In genomic region chr17:22673891-22674622, GRCm38 (mm10) we compare ENCODE assay signal across 8 mouse cellular contexts.
DNase-seq lines count a peak whose midpoint lies in the region; ATAC-seq and TF ChIP-seq lines count a peak whose summit lies in the region.

No protein-coding gene starts in this region.

- no peak for TF ChIP-seq POLR2A in heart, adult 2 months (IDR thresholded peaks at IDR 0.05; ENCODE audit: insufficient read depth, low read depth, low read length)

- peak overlapping the region; percentile 60 for H3K9ac ChIP-seq in heart, embryonic 11.5 days (ENCODE audit: low read depth, low read length)
- no peak overlapping the region for H3K9ac ChIP-seq in heart, adult 2 months (ENCODE audit: low read depth, low read length)
- 0 out of 2 replicates have a peak overlapping the region, but pooled peaks have one; percentile 46 for H3K9ac ChIP-seq in embryonic facial prominence, embryonic 13.5 days
- peak overlapping the region; percentile 34; the same call in 1 of the 2 replicates for H3K9ac ChIP-seq in intestine, postnatal 0 days (ENCODE audit: low read depth, low read length)
- peak overlapping the region; percentile 49 for H3K9ac ChIP-seq in midbrain, embryonic 16.5 days (ENCODE audit: low read depth, low read length)

- no peak overlapping the region for H3K27ac ChIP-seq in heart, embryonic 11.5 days (ENCODE audit: low read depth, low read length)
- no peak overlapping the region for H3K27ac ChIP-seq in heart, adult 2 months
- H3K27ac ChIP-seq in embryonic facial prominence, embryonic 13.5 days = no peak overlapping the region
- H3K27ac ChIP-seq in intestine, postnatal 0 days (ENCODE audit: low read depth, low read length) = no peak overlapping the region
- no peak overlapping the region for H3K27ac ChIP-seq in midbrain, embryonic 16.5 days (ENCODE audit: low read length)

- H3K79me2 ChIP-seq in heart, adult 2 months (replicated peaks; ENCODE audit: control insufficient read depth, insufficient read depth, low read length) = no peaks in the 10 kb centered on the region

- no peak for TF ChIP-seq EP300 in heart, adult 2 months (IDR thresholded peaks at IDR 0.05; ENCODE audit: insufficient read depth, low read depth, low read length)

- H3K36me3 ChIP-seq in heart, embryonic 11.5 days (ENCODE audit: control insufficient read depth, insufficient read depth, low read length) = no peaks in the 10 kb centered on the region
- H3K36me3 ChIP-seq in heart, adult 2 months (ENCODE audit: control insufficient read depth, insufficient read depth, low read length) = no peaks in the 10 kb centered on the region
- H3K36me3 ChIP-seq in embryonic facial prominence, embryonic 13.5 days = no peaks in the 10 kb centered on the region
- H3K36me3 ChIP-seq in intestine, postnatal 0 days (ENCODE audit: control insufficient read depth, insufficient read depth) = no peaks in the 10 kb centered on the region
- no peaks in the 10 kb centered on the region for H3K36me3 ChIP-seq in midbrain, embryonic 16.5 days (ENCODE audit: control insufficient read depth, insufficient read depth, low read length)

- no peak for TF ChIP-seq CTCF in heart, adult 2 months (IDR thresholded peaks at IDR 0.05)
- peak; percentile 47 for TF ChIP-seq CTCF in intestine, postnatal 0 days (IDR thresholded peaks at IDR 0.05; ENCODE audit: low read depth)

- H3K9me3 ChIP-seq in heart, embryonic 11.5 days (replicated peaks; ENCODE audit: control insufficient read depth, low read length) = no peaks in the 10 kb centered on the region
- no peaks in the 10 kb centered on the region for H3K9me3 ChIP-seq in embryonic facial prominence, embryonic 13.5 days
- no peaks in the 10 kb centered on the region for H3K9me3 ChIP-seq in intestine, postnatal 0 days (ENCODE audit: control insufficient read depth)
- H3K9me3 ChIP-seq in midbrain, embryonic 16.5 days (replicated peaks; ENCODE audit: control insufficient read depth, low read length, poor library complexity, severe bottlenecking) = no peaks in the 10 kb centered on the region; the same call in none of the 2 replicates

- H3K4me1 ChIP-seq in heart, embryonic 11.5 days (ENCODE audit: control insufficient read depth, insufficient read depth, low read length) = no peaks in the 10 kb centered on the region
- H3K4me1 ChIP-seq in heart, adult 2 months (ENCODE audit: control insufficient read depth, insufficient read depth, low read length) = no peaks in the 10 kb centered on the region
- H3K4me1 ChIP-seq in embryonic facial prominence, embryonic 13.5 days = no peaks in the 10 kb centered on the region
- H3K4me1 ChIP-seq in intestine, postnatal 0 days (replicated peaks; ENCODE audit: control insufficient read depth, insufficient read depth, low read length) = no peaks in the 10 kb centered on the region
- H3K4me1 ChIP-seq in midbrain, embryonic 16.5 days (ENCODE audit: control insufficient read depth, insufficient read depth, low read length) = no peaks in the 10 kb centered on the region; the same call in 1 of the 2 replicates

- no peaks in the 10 kb centered on the region for H3K27me3 ChIP-seq in heart, embryonic 11.5 days (ENCODE audit: control insufficient read depth, insufficient read depth, low read length)
- no peaks in the 10 kb centered on the region for H3K27me3 ChIP-seq in heart, adult 2 months (ENCODE audit: control insufficient read depth, insufficient read depth, low read length)
- no peaks in the 10 kb centered on the region for H3K27me3 ChIP-seq in embryonic facial prominence, embryonic 13.5 days
- H3K27me3 ChIP-seq in intestine, postnatal 0 days (replicated peaks; ENCODE audit: control insufficient read depth, insufficient read depth, low read length) = no peaks in the 10 kb centered on the region
- no peaks in the 10 kb centered on the region for H3K27me3 ChIP-seq in midbrain, embryonic 16.5 days (ENCODE audit: control insufficient read depth, insufficient read depth, low read depth, low read length)

- ATAC-seq in heart, embryonic 11.5 days (replicated peaks; ENCODE audit: insufficient number of reproducible peaks, low FRiP score, low TSS enrichment) = peak; percentile 91
- no peak for ATAC-seq in embryonic facial prominence, embryonic 13.5 days (ENCODE audit: insufficient number of reproducible peaks, insufficient read depth, low FRiP score, low TSS enrichment, low read depth)
- peak; percentile 73 for ATAC-seq in intestine, postnatal 0 days
- peak; percentile 97 for ATAC-seq in midbrain, embryonic 16.5 days

- DNase-seq in heart, adult 2 months = no peak
- peak; percentile 79 for DNase-seq in ES-CJ7 (ENCODE audit: low read depth, low spot score)
- DNase-seq in layer of hippocampus, adult 9-10 months (ENCODE audit: low spot score) = no peak
- no peak for DNase-seq in spleen, adult 12 weeks (ENCODE audit: low spot score)

- intact Hi-C loops in heart, adult 2 months (cut with DNase I) = no loop called here

- peak overlapping the region; percentile 49 for H3K4me3 ChIP-seq in heart, embryonic 11.5 days (ENCODE audit: low read depth, low read length)
- no peak overlapping the region for H3K4me3 ChIP-seq in heart, adult 2 months
- peak overlapping the region; percentile 44 for H3K4me3 ChIP-seq in embryonic facial prominence, embryonic 13.5 days
- H3K4me3 ChIP-seq in intestine, postnatal 0 days (ENCODE audit: low read depth, low read length) = peak overlapping the region; percentile 28
- peak overlapping the region; percentile 39 for H3K4me3 ChIP-seq in midbrain, embryonic 16.5 days (ENCODE audit: low read depth, low read length)

- 19% methylated on average over 16 of the region's 16 CpGs for WGBS in heart, embryonic 11.5 days (ENCODE audit: insufficient replicate concordance)
- 16% methylated on average over 16 of the region's 16 CpGs for WGBS in heart, adult 2 months
- WGBS in embryonic facial prominence, embryonic 13.5 days = 22% methylated on average over 16 of the region's 16 CpGs
- WGBS in intestine, postnatal 0 days = 17% methylated on average over 16 of the region's 16 CpGs
- WGBS in midbrain, embryonic 16.5 days = 16% methylated on average over 16 of the region's 16 CpGs

- peak overlapping the region; percentile 64 for H3K4me2 ChIP-seq in heart, embryonic 11.5 days
- peak overlapping the region; percentile 57 for H3K4me2 ChIP-seq in embryonic facial prominence, embryonic 13.5 days
- H3K4me2 ChIP-seq in intestine, postnatal 0 days (replicated peaks; ENCODE audit: low read depth) = peak overlapping the region; percentile 67
- H3K4me2 ChIP-seq in midbrain, embryonic 16.5 days (ENCODE audit: low read length) = peak overlapping the region; percentile 47
